Mouse (Mus musculus) ovary, postnatal 10 days (tissue): ENCODE results near the gene Cntn2.
A peak's percentile ranks its signal among the peaks of the same experiment; 100 is the strongest.

Experiments
- DNase-seq: peaks from one replicate; pipeline ENCODE4 v3.0.0; 2022; ENCODE audit warnings: low spot score

The Cntn2 gene

DNA sequence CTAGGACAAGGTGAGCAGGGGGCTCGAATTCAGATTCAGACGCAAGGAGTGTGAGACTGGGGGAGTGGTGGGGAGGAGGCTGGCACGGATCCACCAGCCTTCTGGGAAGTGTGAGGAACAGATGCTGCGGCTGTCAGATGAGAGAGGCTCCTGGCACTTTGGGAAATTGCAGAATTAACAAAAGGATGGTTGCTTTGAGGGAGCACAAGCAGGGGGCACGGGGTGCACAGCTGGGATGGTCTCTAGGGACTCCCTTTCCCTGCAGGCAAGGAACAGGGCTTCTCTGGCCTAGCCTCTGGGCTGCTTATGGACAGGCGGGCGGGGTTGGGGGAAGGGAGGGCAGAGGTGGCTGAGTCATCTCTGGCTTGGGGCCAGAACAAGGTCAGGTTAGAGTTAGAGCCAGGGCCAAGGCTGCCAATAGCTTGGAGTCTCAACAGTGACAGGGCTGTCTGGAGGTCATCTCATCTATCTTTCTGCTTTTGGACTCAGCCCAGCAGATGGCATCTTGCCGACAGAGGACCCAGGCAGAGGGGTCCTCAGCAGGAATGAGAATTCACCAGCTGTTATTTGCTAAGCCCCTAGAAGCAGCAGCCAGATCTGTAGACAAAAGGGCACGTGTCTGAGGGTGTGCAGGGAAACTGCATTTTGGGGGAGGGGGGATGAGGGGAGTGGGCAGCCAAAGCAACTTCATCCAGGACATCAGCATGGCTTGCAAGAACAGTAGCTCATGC lies 15.0 kb upstream of the Cntn2 start:
- DNase-seq, result no peak

DNA sequence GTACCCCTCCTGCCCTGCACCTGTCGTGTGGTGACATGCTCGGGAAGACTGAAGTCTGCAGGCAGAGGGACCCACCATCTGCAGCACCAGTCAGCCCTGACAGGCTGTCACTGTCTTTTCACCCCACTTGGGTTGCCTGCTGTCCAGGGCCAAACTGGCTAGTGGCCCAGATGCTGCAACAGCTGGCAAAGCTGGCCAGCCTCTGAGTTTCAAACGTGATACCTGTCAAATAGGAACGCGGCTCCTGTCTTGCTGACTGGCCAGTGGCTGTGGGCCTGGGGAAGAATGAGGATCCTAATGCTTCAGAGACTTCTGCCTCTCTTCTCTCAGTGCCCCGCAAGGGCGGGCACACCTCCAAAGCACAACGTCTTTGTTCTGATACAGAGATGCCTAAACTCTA lies 733 bp upstream of the Cntn2 start:
- DNase-seq, result no peak

DNA sequence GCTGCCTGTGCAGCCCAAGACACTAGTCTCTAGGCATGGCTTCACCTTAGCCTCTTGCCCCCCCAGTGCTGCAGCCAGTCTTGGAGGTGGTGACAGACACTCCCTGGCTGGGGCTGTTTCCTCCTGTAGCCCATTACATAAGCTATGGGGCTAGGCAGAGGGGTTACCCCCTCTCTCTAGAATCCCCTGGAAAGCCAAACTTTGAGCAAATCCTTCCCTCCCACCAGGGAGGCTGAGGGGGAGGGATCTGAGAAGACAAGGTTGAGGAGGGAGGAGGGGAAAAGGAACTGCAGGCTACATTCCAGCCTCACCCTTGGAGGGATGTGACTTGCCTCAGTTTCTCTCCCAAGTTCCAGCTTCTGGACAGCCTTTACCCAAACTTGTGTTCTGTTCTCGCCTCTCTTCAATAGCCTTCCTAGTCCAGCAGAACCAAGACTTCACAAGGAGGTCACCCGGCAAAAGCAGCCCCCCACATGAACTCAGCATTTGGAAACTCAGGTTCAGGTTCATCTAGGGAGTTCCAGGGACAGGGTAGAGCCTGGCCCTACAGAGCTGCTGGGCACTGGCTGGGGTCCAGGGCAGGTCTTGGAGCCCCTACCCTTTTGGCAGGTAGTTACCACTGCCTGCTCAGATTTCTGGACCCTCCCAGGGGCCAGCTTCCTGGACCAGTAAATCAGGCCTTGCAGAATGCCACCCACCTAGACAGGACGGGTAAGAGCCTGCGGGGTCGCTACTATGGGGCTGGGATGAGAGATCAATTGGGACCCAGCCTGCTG lies 1.0 kb downstream of the Cntn2 start:
- no peak for DNase-seq

DNA sequence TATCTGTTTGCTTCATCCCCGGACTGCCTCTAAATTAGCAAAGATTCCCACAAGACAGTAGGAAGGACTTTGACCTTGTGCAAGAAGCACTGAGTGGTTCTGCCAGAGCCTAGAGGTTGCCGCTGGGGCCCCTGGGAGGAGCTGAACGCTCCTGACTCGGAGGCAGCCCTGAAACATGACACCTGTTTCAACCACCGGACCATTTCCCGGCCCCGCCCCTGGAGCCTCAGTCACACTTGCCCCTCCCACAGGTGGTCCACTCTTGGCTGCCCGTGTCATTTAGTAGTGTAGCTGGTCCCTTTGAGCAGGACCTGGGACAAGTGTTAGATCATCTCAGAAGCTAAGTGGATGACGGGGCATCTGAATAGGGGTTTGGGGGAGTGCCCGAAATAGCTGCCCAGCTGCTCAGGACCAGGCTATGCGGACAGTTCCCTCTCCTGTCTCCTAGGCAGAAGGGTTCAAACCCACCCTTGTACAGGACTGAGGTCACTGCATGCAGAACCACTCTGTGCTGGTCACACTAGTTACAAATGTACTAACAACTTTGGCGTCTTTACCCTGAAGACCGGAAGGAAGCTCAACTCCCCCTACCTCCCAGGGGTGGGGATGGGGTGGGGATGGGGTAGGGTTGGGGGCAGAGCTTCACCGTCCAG lies 1.8 kb downstream of the Cntn2 start:
- DNase-seq, result no peak

DNA sequence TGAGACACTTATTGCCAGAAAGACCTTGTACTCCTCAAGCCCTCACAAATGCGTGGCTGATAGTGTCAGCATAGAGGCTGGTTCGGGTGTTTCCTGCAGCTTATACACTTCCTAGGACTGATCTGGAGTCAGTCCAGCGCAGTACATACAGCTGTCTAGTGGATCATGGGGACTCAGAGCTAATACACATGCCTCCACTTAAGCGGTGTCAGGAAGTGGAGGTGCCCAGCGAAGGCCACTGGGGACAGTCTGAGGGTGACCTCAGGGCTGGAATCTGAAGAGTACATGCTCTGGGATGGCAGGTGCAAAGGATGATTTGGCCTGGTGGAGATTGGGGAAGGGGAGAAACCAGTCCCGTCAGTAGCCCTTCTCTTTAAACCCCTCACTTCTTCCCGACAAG lies 2.4 kb downstream of the Cntn2 start:
- DNase-seq, result no peak

DNA sequence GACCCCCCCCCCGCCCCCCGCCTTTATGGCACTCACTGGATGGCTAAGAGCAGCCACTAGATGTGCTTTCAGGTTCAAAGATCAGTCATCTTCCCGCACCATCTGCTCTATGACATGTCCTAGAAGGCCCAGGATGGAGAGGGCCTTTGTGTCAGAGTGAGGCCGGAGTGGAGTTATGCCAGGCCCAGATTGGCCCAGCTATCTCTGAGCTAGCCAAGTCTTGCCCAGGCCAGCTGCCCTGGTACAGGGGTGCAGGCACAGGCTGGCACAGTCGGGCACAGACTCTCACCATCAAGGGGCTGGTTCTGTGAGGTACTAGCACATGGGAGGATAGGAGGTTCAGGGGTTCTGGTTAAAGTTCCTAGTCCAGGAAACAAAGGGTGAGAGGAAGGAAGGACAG lies 5.3 kb downstream of the Cntn2 start:
- DNase-seq, result no peak

DNA sequence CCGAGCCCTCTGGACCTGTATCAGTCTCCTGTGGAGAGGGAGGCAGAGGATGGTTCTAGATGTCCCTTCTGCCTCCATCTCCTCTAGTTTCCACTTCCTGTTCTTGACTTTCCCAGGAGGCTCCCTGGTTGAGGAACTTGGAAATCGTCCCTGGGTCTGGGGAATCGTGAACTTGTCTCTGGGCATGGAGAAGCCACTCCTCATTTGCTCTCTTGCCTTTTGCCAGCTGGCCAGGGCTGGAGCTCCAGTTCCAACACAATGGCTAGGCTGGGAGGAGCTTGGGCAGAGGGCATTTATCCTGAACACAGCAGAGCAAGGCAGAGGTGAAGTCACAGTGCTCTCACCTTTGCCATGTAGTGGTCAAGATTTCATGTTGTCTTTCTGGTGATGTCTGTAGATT lies 6.6 kb downstream of the Cntn2 start:
- DNase-seq, result no peak

DNA sequence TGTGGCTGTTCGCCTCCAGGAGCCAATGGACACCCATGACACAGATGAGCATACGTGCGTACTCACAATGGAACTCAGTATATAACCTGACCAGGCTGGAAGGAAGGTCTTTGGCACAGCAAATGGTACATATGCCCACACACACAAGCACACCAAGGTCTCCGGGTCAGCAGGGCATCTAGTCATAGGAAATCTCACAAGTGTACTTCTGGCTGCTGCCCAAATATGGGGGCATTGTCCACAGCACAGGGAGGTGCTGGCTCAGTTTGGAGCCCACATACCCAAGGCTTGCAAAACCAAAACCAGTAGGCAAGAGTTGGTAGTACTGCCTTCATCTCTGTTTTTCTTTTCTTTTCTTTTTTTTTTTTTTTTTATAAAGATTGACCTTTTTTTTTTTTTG lies 7.5 kb downstream of the Cntn2 start:
- DNase-seq, result no peak

DNA sequence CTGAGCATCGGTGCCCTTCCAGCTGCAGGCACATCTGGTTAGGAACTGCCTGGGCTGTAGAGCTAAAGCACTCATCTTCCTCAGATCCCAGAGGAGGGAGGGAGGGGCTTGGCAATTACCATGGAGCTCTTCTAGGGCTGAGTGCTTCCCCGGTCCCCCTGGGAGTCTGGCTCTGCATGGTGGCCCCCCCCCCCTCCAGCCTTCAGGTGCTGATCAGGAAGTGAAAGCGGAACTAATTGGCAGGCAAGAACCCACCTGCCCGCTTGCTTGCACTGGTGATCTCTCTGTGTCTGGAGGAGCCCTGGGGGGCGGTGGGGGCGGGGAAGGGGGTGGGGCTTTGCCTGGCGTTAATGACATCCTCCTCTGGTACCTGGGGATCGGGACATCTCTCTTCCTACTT lies 9.2 kb downstream of the Cntn2 start:
- no peak for DNase-seq

DNA sequence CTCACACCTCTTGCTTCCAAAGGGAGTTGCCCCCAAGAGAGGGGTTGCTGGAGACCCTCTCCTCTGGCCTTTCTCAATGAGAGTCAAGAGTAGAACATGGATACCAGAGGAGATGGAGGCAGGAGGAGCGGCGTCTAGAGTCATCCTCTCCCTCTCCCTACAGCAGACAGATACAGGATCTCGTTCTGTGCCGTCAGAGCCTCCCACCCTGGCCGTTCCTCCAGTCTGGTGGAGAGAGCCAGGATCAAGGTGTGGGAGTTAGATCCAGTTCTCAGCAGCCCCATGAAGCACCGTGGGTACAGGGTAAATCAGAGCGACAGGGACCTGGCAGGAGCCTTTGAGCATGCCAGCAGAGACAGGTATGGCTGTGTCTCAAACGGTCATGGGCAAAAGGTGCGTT lies 10.5 kb downstream of the Cntn2 start:
- no peak for DNase-seq

DNA sequence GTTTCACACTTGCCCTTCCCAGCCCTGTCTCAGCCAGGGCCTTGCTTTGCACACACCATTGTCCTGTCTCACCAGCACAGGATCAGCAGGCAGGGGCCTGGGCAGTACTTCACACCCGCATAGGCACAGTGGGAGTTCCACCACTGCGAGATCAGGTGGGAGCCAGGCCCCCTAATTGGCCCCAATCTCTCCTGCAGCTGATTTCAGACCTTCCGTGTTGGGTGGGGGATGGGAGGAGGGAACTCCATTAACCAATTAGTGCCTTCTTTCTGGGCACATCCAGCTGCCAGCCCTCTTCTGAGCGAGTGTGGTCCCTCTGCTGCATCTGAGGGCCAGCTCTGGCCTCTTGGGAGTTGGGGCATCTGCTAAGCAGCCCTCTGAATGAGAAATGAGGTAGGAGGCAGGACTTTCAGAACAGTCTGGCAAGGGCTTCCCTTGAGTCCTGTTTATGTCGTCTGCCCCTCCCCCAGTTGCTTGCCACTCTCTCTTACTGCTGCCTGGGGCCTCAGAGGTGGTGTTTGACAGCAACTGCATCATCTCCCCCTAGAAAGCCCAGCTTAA lies 12.3 kb downstream of the Cntn2 start:
- no peak for DNase-seq

DNA sequence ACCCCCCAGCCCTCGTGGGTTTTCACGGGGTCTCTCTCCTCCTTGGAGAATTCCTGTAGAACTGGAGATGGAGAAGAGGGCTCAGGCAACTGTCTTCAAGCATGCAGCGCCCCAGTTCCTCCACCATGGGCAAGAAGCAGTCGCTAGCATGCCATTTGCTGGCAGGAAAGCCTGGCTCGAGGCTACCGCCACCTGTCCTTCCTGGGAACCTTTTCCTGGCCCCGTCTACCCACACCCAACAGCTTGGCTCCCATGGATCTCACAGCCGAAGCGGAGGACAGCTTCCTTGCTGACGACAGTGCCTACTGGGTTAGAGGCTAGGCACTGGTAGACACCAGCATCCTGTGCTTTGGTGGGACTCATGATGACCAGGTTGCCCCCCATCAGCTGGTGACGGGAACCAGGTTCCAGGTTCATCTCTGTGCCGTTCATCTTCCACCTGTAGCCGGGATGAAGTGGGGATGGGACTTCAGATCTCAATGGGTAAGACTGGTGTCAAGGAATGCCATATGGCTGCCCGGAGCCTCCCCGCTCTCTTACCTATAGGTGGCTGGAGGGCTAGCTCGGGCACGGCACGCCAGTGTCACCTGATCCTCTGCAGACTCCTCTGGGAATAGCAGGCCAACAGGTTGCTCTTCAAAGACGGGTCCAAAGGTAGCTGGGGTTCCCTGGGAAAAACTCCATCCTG lies 14.3 kb downstream of the Cntn2 start:
- DNase-seq, result no peak

DNA sequence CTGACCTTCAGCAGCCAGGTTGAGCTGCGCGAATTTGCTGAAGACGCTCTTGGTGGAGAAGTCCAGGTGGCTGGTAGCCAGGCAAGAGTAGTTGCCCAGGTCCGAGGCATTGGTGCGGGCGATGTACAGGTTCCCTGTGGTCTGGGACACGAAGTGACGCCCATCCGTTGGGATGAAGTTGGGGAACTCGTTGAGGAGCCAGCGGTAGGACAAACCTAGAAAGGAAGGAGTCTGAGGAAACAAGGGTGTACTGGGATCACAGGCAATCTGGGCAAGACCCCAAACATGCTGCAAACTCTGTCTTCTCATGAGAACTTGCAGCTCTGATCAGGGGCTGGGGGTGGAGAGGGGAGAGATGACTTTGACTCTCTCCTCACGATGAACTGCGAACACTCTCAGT lies 15.0 kb downstream of the Cntn2 start:
- no peak for DNase-seq

DNA sequence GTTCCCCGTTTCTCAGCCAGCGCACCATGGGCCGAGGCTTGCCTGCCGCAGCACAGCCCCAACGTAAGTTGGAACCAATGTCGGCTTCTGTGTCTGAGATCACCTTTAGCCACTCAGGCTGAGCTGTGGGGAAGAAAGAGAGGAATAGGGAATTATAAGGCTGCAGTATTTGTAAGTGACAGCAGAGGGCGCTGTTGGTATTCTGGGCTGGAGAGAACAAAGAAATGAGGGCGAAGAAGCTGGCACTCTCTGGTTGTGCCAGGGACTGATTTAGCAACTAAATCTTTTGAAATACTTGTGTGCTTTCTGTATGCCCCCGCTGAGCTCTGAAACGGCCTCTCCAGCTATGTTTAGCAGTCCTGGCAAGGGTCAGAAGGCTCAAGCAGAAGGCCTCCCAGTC lies 17.2 kb downstream of the Cntn2 start:
- peak; percentile 50 for DNase-seq

DNA sequence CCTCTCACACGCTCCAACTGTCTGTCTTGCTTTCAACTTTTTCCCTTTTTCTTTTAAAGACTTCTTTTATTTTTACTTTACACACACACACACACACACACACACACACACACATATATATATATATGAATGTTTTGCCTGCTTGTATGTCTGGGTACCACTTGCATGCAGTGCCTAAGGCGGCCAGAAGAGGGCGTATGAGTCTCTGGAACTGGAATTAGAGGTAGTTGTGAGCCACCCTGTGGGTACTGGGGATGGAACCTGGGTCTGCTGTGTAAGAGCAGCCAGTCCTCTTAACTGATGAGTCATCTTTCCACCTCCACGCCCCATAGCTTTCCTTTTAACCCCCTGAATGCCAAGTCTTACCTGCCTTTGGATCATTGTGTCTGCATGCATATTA lies 19.1 kb downstream of the Cntn2 start:
- DNase-seq, result no peak

DNA sequence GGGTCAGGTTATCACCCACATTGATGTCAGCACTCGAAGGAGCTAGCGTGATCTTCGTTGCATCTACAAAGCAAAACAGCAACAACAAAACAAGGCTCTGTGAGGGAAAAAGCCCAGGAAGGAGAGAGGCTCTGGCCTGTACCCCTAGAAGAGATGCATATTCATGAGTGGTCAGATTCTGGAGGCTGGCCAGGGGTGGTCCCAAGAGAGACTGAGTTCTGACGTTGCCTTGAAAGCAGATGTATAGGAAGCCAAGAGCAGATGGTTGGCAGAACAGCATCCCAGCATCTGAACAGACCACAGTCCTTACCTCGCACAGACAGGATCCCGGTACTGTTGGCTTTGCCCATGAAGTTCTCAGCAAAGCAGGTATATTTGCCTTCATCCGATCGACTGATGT lies 20.0 kb downstream of the Cntn2 start:
- DNase-seq, result no peak

DNA sequence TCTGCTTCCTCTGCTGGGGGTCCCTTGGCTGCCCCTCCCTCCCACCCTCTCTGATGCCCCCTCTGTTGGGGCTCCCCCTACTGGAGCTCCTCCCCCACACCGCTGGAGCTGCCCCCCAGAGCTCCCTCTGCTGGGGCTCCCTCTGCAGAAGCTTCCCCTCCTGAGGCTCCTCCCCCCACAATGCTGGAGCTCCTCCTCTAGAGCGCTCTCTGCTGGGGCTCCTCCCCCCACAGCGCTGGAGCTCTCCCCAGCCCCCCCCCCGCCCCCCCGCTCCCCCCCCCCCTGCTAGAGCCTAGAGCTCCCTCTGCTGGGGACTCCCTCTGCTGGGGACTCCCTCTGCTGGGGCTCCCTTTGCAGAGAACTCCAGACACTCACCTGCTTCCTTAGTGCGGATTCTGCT lies 22.3 kb downstream of the Cntn2 start:
- DNase-seq, result no peak

DNA sequence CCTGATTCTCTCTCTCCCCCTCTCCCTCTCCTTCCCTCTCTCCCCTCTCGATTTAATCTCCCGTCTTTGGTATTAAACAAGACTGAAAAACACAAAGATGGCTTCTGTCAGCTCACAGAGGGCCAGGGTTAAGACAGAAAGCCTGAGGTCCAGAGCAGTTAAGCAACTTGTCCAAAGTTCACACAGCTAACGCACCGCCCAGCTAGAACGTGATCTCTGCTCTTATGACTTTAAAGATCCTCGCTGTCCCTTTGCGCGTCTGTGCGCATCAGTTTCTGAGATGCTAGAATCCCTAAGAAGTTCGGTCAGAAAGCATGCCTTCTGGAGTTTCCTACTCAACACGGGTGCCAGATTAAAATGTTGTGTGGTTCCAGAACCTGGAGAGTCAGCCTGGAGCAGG lies 23.3 kb downstream of the Cntn2 start:
- DNase-seq, result no peak

DNA sequence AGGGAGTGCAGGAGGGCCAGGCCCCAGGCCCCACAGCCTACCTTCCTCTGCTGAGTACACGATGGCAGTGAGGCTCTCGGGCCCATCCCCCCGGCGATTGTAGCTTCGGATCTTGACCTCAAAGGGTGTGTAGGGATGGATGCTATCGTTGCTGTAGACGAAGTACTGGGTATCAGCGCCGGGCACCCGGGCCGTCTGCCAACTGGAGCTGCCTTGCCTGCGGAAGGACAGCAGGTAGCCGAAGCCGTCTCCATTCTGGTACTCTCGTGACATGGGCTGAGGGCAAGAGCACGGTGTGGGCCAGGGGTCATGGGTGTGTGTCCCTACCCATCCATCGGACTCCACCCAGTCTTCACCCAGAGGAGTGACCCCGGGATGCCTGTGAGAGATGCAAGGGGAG lies 24.4 kb downstream of the Cntn2 start:
- no peak for DNase-seq

DNA sequence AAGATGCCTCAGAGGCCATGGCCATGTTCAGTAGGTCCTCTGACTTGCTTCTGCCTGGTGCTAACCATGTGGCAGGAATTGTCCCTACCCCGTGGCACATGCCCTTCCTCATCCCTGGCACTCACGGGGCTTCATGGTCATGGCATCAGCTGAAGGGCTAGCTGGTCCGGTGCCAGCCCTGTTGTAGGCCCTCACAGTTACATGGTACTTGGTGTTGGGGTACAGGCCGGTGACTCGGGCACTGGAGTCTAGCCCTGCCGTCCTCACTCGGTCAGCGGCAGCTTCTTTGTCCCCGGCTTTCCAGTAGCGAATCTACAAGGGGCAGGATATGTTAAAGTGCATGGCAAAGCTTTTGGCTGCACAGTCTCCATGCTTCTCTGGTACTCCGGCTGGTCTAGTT lies 26.3 kb downstream of the Cntn2 start:
- no peak for DNase-seq

DNA sequence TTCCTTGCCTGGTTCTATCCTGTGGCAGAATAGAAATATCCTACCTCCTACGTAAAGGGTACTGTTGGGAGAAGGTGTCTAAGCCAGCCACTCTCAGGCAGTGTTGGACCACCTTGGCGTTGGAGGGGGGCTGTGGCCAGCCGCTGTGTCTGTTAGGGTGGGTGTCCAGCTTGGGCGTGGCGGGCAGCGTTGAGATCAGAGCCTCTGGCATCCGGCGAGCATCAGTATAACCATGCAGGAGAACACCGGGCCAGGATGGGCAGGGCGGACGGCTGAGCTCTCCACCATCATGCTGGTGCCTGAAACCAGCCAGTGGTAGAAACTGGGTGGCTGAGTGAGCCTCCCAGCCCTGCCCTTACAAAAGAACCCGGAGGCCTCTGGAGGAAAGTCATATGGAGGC lies 27.7 kb downstream of the Cntn2 start:
- DNase-seq, result no peak

DNA sequence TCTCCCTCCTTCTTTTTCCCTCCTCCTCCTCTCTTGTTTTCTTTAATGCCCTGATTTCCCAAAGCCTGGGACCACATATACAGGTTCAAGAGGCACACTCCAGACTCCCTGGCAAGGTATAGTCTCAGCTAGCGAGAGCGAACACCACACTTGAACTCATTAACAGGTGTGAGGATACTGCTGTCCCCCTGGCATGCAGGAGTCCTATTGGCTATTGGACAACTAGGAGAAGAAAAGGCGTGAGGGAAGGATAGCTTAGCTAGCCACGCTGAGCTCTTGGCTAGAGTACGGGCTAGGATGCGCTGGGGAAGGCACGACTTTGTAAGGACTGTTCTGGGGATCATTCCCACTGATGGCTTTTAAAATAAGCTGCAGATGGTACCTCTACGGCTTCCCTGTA lies 30.9 kb downstream of the Cntn2 start:
- DNase-seq, result no peak

DNA sequence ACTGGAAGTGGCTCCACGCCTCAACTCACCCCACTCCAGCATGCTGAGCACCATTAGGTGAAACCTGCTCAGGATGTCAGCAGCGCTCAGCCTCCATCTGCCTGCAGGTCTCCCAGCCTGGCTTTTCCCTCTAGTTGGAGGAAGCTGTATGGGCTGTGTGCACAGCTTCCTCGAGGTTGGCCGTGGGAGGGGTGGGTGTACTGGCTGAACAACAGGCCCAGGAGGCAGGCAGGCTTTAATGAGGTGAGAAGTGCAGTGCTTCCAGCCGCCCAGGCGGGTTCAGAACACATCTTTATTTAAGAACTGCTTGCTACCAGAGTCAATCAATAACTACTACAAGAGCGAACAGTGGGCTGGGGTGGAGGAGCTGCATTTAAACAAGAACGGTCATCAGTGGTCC lies 31.5 kb downstream of the Cntn2 start:
- no peak for DNase-seq
